Mouse (Mus musculus): Measurements from ENCODE around the gene Ankrd23.

- peak; percentile 55 for TF ChIP-seq POLR2A (IDR thresholded peaks at IDR 0.05; ENCODE audit: low read depth, low read length)
- TF ChIP-seq CTCF (IDR thresholded peaks at IDR 0.05; ENCODE audit: extremely low read depth, insufficient read length, insufficient replicate concordance, low read depth, low read length) = peak; percentile 73; the same call in 1 of the 2 replicates
These were observed 20.1 kb upstream of the Ankrd23 start for GRCm38 (mm10) chr1:36556553-36557456.
